Mouse (Mus musculus): ENCODE results near the gene Padi1.

GRCm38 (mm10) chr4:140872686-140872992, 27.1 kb upstream of the Padi1 start:
- TF ChIP-seq CTCF (IDR thresholded peaks at IDR 0.05; ENCODE audit: borderline replicate concordance, insufficient read depth, low read depth, low read length) (no peak), POLR2A (IDR thresholded peaks at IDR 0.05; ENCODE audit: borderline replicate concordance, insufficient read depth, low read length) (no peak)

All from cerebellum, adult 2 months (tissue).